Mouse (Mus musculus): ENCODE results near the gene Pcdh8. TPM values are rescaled to one million over a fixed set of nuclear protein-coding genes. Genes with fewer than 3 reads are reported as not detected.
A peak's percentile ranks its signal among the peaks of the same experiment; 100 is the strongest.

The Pcdh8 gene
- total RNA-seq, 2 experiments from 2014 or later: not detected

- ATAC-seq (replicated peaks; ENCODE audit: poor library complexity, severe bottlenecking): no peak
Measured at GRCm38 (mm10) chr14:79754601-79755222, 16.4 kb downstream of the Pcdh8 start.

GRCm38 (mm10) chr14:79754157-79754556 lies 17.0 kb downstream of the Pcdh8 start:
- ATAC-seq (replicated peaks; ENCODE audit: poor library complexity, severe bottlenecking): no peak

GRCm38 (mm10) chr14:79753733-79754132 lies 17.4 kb downstream of the Pcdh8 start:
- ATAC-seq (replicated peaks; ENCODE audit: poor library complexity, severe bottlenecking): no peak

GRCm38 (mm10) chr14:79740515-79740914 lies 30.6 kb downstream of the Pcdh8 start:
- no peak for ATAC-seq (replicated peaks; ENCODE audit: poor library complexity, severe bottlenecking)

GRCm38 (mm10) chr14:79738441-79738840 lies 32.7 kb downstream of the Pcdh8 start:
- no peak for ATAC-seq (replicated peaks; ENCODE audit: poor library complexity, severe bottlenecking)

- ATAC-seq (replicated peaks; ENCODE audit: poor library complexity, severe bottlenecking): peak; percentile 25
Measured at GRCm38 (mm10) chr14:79737642-79738379, 33.3 kb downstream of the Pcdh8 start.

- no peak for ATAC-seq (replicated peaks; ENCODE audit: poor library complexity, severe bottlenecking)
Measured at GRCm38 (mm10) chr14:79736781-79737180, 34.3 kb downstream of the Pcdh8 start.

- ATAC-seq (replicated peaks; ENCODE audit: poor library complexity, severe bottlenecking): no peak
Measured at GRCm38 (mm10) chr14:79733501-79733900, 37.6 kb downstream of the Pcdh8 start.

GRCm38 (mm10) chr14:79728811-79729210 lies 42.3 kb downstream of the Pcdh8 start:
- ATAC-seq (replicated peaks; ENCODE audit: poor library complexity, severe bottlenecking): no peak

GRCm38 (mm10) chr14:79724002-79724681 lies 47.0 kb downstream of the Pcdh8 start:
- no peak for ATAC-seq (replicated peaks; ENCODE audit: poor library complexity, severe bottlenecking)

GRCm38 (mm10) chr14:79722228-79722627 lies 48.9 kb downstream of the Pcdh8 start:
- no peak for ATAC-seq (replicated peaks; ENCODE audit: poor library complexity, severe bottlenecking)

Other genes with a start within 250 kb of the Pcdh8 start
- gene Sugt1, start 183.6 kb downstream of the Pcdh8 start, total RNA-seq (2014; fragmentation: Nextera tagmentation): 80.8 and 116 TPM in 2 replicates
- 92.4 and 133 TPM in 2 replicates for gene Sugt1, start 183.6 kb downstream of the Pcdh8 start, total RNA-seq (2017)
- not detected in 2 replicates for gene Cnmd, start 109.1 kb downstream of the Pcdh8 start, total RNA-seq (2014; fragmentation: Nextera tagmentation)
- gene Cnmd, start 109.1 kb downstream of the Pcdh8 start, total RNA-seq (2017): not detected in 2 replicates
- gene Olfm4, start 212.8 kb upstream of the Pcdh8 start, total RNA-seq (2014; fragmentation: Nextera tagmentation): not detected in 2 replicates
- gene Olfm4, start 212.8 kb upstream of the Pcdh8 start, total RNA-seq (2017): 2.7 and 4.0 TPM in 2 replicates

Data from granulocyte monocyte progenitor cell, adult 5-6 weeks (primary cell).